Mouse (Mus musculus): ENCODE measurements at regions not wholly inside any gene's neighbourhood (a gene's known extent, or its start where the extent isn't known, plus 50 kb on each side); places are given as distances from the start of the nearest gene placed in this dataset.

- no peak for DNase-seq (ENCODE audit: low spot score in 2 of 2)
Measured at GRCm38 (mm10) chr14:46077406-46078131, 301.6 kb upstream of the Gm15217 start.

GRCm38 (mm10) chr14:46082646-46083045 is 296.6 kb upstream of the Gm15217 start:
- DNase-seq (ENCODE audit: low spot score in 2 of 2): no peak

- DNase-seq (ENCODE audit: low spot score in 2 of 2): peak; percentile 23 to 71
Measured at GRCm38 (mm10) chr14:46088968-46089691, 290.1 kb upstream of the Gm15217 start.

GRCm38 (mm10) chr14:46115950-46116349 is 263.3 kb upstream of the Gm15217 start:
- DNase-seq (ENCODE audit: low spot score in 2 of 2): no peak

GRCm38 (mm10) chr14:46126541-46126940 is 252.7 kb upstream of the Gm15217 start:
- no peak for DNase-seq (ENCODE audit: low spot score in 2 of 2)

GRCm38 (mm10) chr14:46129762-46130161 is 249.5 kb upstream of the Gm15217 start:
- DNase-seq (ENCODE audit: low spot score in 2 of 2): no peak

GRCm38 (mm10) chr14:46144175-46144574 is 235.0 kb upstream of the Gm15217 start:
- no peak for DNase-seq (ENCODE audit: low spot score in 2 of 2)

GRCm38 (mm10) chr14:46144707-46145106 is 234.5 kb upstream of the Gm15217 start:
- DNase-seq (ENCODE audit: low spot score in 2 of 2): no peak

- no peak for DNase-seq (ENCODE audit: low spot score in 2 of 2)
Measured at GRCm38 (mm10) chr14:46145584-46145983, 233.6 kb upstream of the Gm15217 start.

- DNase-seq (ENCODE audit: low spot score in 2 of 2): no peak
Measured at GRCm38 (mm10) chr14:46149073-46149661, 230.0 kb upstream of the Gm15217 start.

GRCm38 (mm10) chr14:46158741-46159140 is 220.5 kb upstream of the Gm15217 start:
- DNase-seq (ENCODE audit: low spot score in 2 of 2): no peak

GRCm38 (mm10) chr14:46172181-46172874 is 206.9 kb upstream of the Gm15217 start:
- DNase-seq (ENCODE audit: low spot score in 2 of 2): no peak

- DNase-seq (ENCODE audit: low spot score in 2 of 2): no peak
Measured at GRCm38 (mm10) chr14:46172875-46173324, 206.3 kb upstream of the Gm15217 start.

- no peak for DNase-seq (ENCODE audit: low spot score in 2 of 2)
Measured at GRCm38 (mm10) chr14:46174386-46174785, 204.8 kb upstream of the Gm15217 start.

GRCm38 (mm10) chr14:46175291-46176216 is 203.7 kb upstream of the Gm15217 start:
- no peak for DNase-seq (ENCODE audit: low spot score in 2 of 2)

GRCm38 (mm10) chr14:46179024-46179423 is 200.2 kb upstream of the Gm15217 start:
- no peak for DNase-seq (ENCODE audit: low spot score in 2 of 2)

GRCm38 (mm10) chr14:46191639-46192399 is 187.4 kb upstream of the Gm15217 start:
- DNase-seq (ENCODE audit: low spot score in 2 of 2): no peak

- no peak for DNase-seq (ENCODE audit: low spot score in 2 of 2)
Measured at GRCm38 (mm10) chr14:46193577-46193976, 185.6 kb upstream of the Gm15217 start.

GRCm38 (mm10) chr14:46195939-46196338 is 183.3 kb upstream of the Gm15217 start:
- DNase-seq (ENCODE audit: low spot score in 2 of 2): no peak

- DNase-seq (ENCODE audit: low spot score in 2 of 2): no peak
Measured at GRCm38 (mm10) chr14:46202818-46203217, 176.4 kb upstream of the Gm15217 start.
